Mouse (Mus musculus) lung, adult 2 months (tissue): ENCODE data around the gene Tdp1.

Source experiments
- CTCF ChIP-seq: fragments of 200-500 bp; IDR thresholded peaks from 2 replicates; pipeline ENCODE4 v1.5.1; 2011; ENCODE audit warnings: mild to moderate bottlenecking, low read length, control low read depth; ENCODE audit not compliant: insufficient read depth
- POLR2A ChIP-seq: fragments of 200-500 bp; IDR thresholded peaks from 2 replicates; pipeline ENCODE4 v1.6.1; 2011; ENCODE audit warnings: low read depth, mild to moderate bottlenecking, control low read depth, low read length, borderline replicate concordance; ENCODE audit errors: extremely low read depth

DNA sequence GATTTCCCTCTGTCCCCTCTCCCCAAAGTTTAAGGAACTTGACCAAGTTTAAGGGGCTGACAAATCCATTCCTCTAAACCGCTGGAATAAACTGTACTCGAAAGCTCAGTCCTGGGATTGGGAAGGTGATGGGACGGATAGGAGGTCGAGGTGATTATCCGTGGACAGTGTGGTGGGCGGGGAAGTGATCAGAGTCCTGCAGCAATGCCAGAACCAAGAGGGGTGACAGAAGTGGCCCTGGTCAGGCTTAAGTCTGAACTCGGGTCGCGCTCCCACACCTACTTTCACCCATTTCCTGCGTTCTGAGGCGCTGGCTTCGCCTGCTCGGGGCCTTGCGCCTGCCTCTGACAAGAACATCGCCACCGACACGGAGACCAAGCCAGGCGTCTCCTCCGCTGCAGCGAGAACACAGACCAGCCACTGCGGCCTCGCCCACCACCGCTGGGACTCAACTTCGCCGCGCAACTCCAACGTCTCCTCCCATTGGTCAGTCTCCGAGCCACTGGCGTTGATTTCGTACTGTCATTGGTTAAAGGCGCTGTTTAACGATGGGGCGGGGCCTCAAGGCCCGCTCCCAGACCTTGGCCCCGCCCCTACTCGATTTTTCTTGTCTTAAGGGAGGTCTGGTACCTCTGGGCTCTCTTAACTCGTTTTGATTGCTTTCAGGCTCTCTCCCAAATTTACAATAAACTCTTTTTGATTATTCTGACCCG lies 1.2 kb upstream of the Tdp1 start:
- no peak for TF ChIP-seq CTCF
- no peak for TF ChIP-seq POLR2A
